Mouse (Mus musculus): ENCODE data around the gene Eda. TPM values are rescaled to one million over a fixed set of nuclear protein-coding genes. Genes with fewer than 3 reads are reported as not detected.
A peak's percentile ranks its signal among the peaks of the same experiment; 100 is the strongest.
"Not testable (repeated sequence)": the region's sequence is repeated elsewhere in the genome, so short reads cannot be mapped to it uniquely, and the experiment has no call there.

Gene Eda
- polyA plus RNA-seq, 1 experiment from 2014 or later, result 1.3 TPM

DNA sequence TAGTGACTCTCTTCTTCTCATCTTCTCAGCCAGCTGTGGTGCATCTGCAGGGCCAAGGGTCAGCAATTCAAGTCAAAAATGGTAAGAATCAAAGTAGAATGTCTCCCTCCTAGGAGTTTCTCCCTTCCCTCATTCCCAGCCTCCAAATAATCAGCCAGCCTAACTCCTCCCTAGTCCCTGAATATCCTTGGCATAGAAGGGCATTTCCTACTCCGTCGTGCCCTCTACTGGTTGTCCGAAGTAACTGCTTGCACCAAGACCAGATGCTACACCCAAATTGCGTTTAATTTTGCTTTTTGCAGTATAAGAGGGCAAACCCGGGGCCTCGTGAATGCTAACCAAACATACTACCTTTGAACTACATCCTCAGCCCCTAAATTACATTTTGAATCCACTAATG is 416.9 kb downstream of the Eda start:
- DNase-seq (ENCODE audit: low spot score) (peak; percentile 49), ATAC-seq (peak; percentile 46; the same call in 1 of the 2 replicates)
- H3K27me3 ChIP-seq (replicated peaks; ENCODE audit: control insufficient read depth, insufficient read depth, low read length), result no peaks in the 10 kb centered on the region
- H3K4me3 ChIP-seq (ENCODE audit: low read depth, low read length), result no peak overlapping the region
- no peaks in the 10 kb centered on the region for H3K9me3 ChIP-seq (replicated peaks; ENCODE audit: control insufficient read depth, low read length)
- no peaks in the 10 kb centered on the region for H3K4me1 ChIP-seq (ENCODE audit: control insufficient read depth, insufficient read depth, low read length)
- 34% methylated on average over 6 of the region's 6 CpGs for WGBS
- H3K36me3 ChIP-seq (ENCODE audit: control insufficient read depth, insufficient read depth, low read length), result no peaks in the 10 kb centered on the region
- no peak overlapping the region for H3K27ac ChIP-seq (ENCODE audit: low read depth, low read length)
- no peak overlapping the region for H3K9ac ChIP-seq (ENCODE audit: low read length)
- H3K4me2 ChIP-seq (ENCODE audit: low read length), result no peak overlapping the region

- no peaks in the 10 kb centered on the region for H3K36me3 ChIP-seq (ENCODE audit: control insufficient read depth, insufficient read depth, low read length)
- no peaks in the 10 kb centered on the region for H3K27me3 ChIP-seq (replicated peaks; ENCODE audit: control insufficient read depth, insufficient read depth, low read length)
- H3K4me2 ChIP-seq (ENCODE audit: low read length), result no peak overlapping the region
- 68% methylated on average over 7 of the region's 7 CpGs for WGBS
- H3K4me1 ChIP-seq (ENCODE audit: control insufficient read depth, insufficient read depth, low read length), result no peaks in the 10 kb centered on the region
- no peak for ATAC-seq
- peak; percentile 3 for DNase-seq (ENCODE audit: low spot score)
- H3K9me3 ChIP-seq (replicated peaks; ENCODE audit: control insufficient read depth, low read length), result no peaks in the 10 kb centered on the region
- no peak overlapping the region for H3K27ac ChIP-seq (ENCODE audit: low read depth, low read length)
- H3K9ac ChIP-seq (ENCODE audit: low read length), result no peak overlapping the region
- H3K4me3 ChIP-seq (ENCODE audit: low read depth, low read length), result no peak overlapping the region
Observed at GRCm38 (mm10) chrX:100394223-100394861, 418.9 kb downstream of the Eda start.

DNA sequence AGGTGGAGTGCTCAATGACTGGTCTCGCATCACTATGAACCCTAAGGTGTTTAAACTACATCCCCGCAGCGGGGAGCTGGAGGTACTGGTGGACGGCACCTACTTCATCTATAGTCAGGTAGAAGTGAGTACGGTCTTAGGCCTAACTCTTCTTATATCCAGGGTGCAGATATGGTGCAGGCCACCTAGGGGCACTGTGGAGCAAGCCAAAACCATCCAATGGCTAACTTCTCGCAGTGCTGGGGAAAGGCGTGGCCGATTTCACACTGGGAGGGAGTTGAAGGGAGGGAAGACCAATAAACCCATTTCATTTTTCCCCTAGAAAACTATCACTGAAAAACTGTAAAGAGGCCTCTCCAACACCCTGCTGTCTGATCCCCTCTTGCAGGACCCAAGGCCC is 419.6 kb downstream of the Eda start:
- 81% methylated on average over 8 of the region's 8 CpGs for WGBS
- H3K4me1 ChIP-seq (ENCODE audit: control insufficient read depth, insufficient read depth, low read length), result no peaks in the 10 kb centered on the region
- H3K27ac ChIP-seq (ENCODE audit: low read depth, low read length), result no peak overlapping the region
- H3K9me3 ChIP-seq (replicated peaks; ENCODE audit: control insufficient read depth, low read length), result no peaks in the 10 kb centered on the region
- H3K4me3 ChIP-seq (ENCODE audit: low read depth, low read length), result no peak overlapping the region
- no peak overlapping the region for H3K9ac ChIP-seq (ENCODE audit: low read length)
- no peak for ATAC-seq
- H3K36me3 ChIP-seq (ENCODE audit: control insufficient read depth, insufficient read depth, low read length), result no peaks in the 10 kb centered on the region
- no peaks in the 10 kb centered on the region for H3K27me3 ChIP-seq (replicated peaks; ENCODE audit: control insufficient read depth, insufficient read depth, low read length)
- no peak for DNase-seq (ENCODE audit: low spot score)
- no peak overlapping the region for H3K4me2 ChIP-seq (ENCODE audit: low read length)

DNA sequence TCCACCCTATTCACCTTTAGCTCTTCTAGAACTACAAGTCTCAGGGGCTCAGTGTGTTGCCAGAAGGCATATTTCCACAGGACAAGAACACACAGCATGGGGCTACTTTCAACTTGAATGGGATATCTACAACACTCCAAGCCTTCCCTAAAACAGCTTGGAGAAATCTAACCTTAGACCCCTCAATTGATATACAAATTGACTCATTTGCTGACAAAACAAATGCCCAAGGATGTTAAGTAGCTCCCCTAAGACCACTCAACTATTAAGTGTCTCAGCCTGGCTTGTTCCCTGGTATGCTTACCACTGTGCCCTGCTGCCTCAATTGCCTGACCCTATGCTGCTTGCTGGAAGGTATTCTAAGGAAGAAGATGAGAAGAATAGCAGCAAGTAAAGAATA is 425.5 kb downstream of the Eda start:
- no peak overlapping the region for H3K27ac ChIP-seq (ENCODE audit: low read depth, low read length)
- no peaks in the 10 kb centered on the region for H3K36me3 ChIP-seq (ENCODE audit: control insufficient read depth, insufficient read depth, low read length)
- no peak overlapping the region for H3K4me2 ChIP-seq (ENCODE audit: low read length)
- no peaks in the 10 kb centered on the region for H3K4me1 ChIP-seq (ENCODE audit: control insufficient read depth, insufficient read depth, low read length)
- DNase-seq (ENCODE audit: low spot score), result no peak
- ATAC-seq, result no peak
- H3K9ac ChIP-seq (ENCODE audit: low read length), result no peak overlapping the region
- no peaks in the 10 kb centered on the region for H3K9me3 ChIP-seq (replicated peaks; ENCODE audit: control insufficient read depth, low read length)
- no peak overlapping the region for H3K4me3 ChIP-seq (ENCODE audit: low read depth, low read length)
- no peaks in the 10 kb centered on the region for H3K27me3 ChIP-seq (replicated peaks; ENCODE audit: control insufficient read depth, insufficient read depth, low read length)

GRCm38 (mm10) chrX:100401657-100402056 is 426.3 kb downstream of the Eda start:
- no peaks in the 10 kb centered on the region for H3K36me3 ChIP-seq (ENCODE audit: control insufficient read depth, insufficient read depth, low read length)
- no peak overlapping the region for H3K4me2 ChIP-seq (ENCODE audit: low read length)
- H3K27me3 ChIP-seq (replicated peaks; ENCODE audit: control insufficient read depth, insufficient read depth, low read length), result no peaks in the 10 kb centered on the region
- DNase-seq (ENCODE audit: low spot score), result no peak
- no peaks in the 10 kb centered on the region for H3K4me1 ChIP-seq (ENCODE audit: control insufficient read depth, insufficient read depth, low read length)
- no peak for ATAC-seq
- 82% methylated on average over 5 of the region's 5 CpGs for WGBS
- no peak overlapping the region for H3K9ac ChIP-seq (ENCODE audit: low read length)
- H3K27ac ChIP-seq (ENCODE audit: low read depth, low read length), result no peak overlapping the region
- no peak overlapping the region for H3K4me3 ChIP-seq (ENCODE audit: low read depth, low read length)
- H3K9me3 ChIP-seq (replicated peaks; ENCODE audit: control insufficient read depth, low read length), result no peaks in the 10 kb centered on the region

DNA sequence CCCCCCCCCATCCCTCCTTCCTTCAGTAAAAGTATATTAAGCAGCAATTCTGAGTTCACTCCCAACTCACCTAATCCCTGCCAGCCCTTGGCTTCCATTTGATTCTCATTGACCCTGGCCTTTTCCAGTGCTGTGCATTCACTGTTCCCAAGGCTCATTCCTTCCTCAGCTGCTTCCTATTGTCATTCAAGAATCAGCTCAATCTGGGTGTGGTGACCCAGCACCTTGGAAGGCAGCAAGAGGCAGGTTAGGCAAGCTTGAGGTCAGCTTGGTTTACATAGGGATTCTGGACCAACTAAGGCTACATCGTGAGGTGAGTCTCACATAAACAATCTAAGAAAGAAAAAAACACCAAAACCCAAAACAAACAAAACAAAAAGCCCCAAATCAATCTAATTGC is 433.8 kb downstream of the Eda start:
- Histone ChIP-seq H3K4me1 (ENCODE audit: control insufficient read depth, insufficient read depth, low read length) (no peaks in the 10 kb centered on the region), H3K4me2 (ENCODE audit: low read length) (no peak overlapping the region), H3K36me3 (ENCODE audit: control insufficient read depth, insufficient read depth, low read length) (no peaks in the 10 kb centered on the region), H3K9me3 (replicated peaks; ENCODE audit: control insufficient read depth, low read length) (no peaks in the 10 kb centered on the region), H3K27me3 (replicated peaks; ENCODE audit: control insufficient read depth, insufficient read depth, low read length) (no peaks in the 10 kb centered on the region), H3K4me3 (ENCODE audit: low read depth, low read length) (no peak overlapping the region), H3K9ac (ENCODE audit: low read length) (no peak overlapping the region), H3K27ac (ENCODE audit: low read depth, low read length) (no peak overlapping the region)
- no peak for ATAC-seq
- 66% methylated on average over 1 of the region's 1 CpGs for WGBS
- DNase-seq (ENCODE audit: low spot score), result no peak

DNA sequence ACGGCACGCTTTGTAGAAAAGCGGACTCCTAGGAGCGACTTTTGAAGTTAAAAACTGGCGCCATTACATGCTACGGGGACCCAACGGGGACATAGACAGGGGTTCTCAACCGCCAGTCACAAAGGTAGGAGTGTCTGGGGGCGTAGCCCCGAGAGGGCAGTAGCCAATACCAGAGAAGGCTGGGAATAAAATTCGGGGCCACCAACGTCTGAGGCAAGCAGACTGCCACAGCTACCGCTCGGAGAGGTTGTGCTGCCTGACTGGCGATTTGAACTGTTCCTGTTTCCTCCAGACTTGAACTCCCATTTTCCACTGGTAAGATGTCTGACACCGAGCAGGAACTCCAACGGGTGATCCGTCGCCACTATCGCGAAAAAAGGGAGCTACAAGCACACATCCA is 453.3 kb downstream of the Eda start, which contains the start of gene Otud6a:
TSS of gene Otud6a (plus strand) at position 321 of the 400 bp plus-strand sequence.
- H3K4me3 ChIP-seq (ENCODE audit: low read depth, low read length), result no peak within 1 kb of the TSS
- H3K9me3 ChIP-seq (replicated peaks; ENCODE audit: control insufficient read depth, low read length), result no peaks in the 10 kb centered on the region
- ATAC-seq (no peak), DNase-seq (ENCODE audit: low spot score) (no peak)
- no peak within 1 kb of the TSS for H3K9ac ChIP-seq (ENCODE audit: low read length)
- no peak within 1 kb of the TSS for H3K27ac ChIP-seq (ENCODE audit: low read depth, low read length)
- no peak within 1 kb of the TSS for H3K4me2 ChIP-seq (ENCODE audit: low read length)
- no peaks in the 10 kb centered on the region for H3K27me3 ChIP-seq (replicated peaks; ENCODE audit: control insufficient read depth, insufficient read depth, low read length)
- H3K36me3 ChIP-seq (ENCODE audit: control insufficient read depth, insufficient read depth, low read length), result no peaks in the 10 kb centered on the region
- no peaks in the 10 kb centered on the region for H3K4me1 ChIP-seq (ENCODE audit: control insufficient read depth, insufficient read depth, low read length)
- WGBS, result 86% methylated on average over 21 of the region's 21 CpGs

DNA sequence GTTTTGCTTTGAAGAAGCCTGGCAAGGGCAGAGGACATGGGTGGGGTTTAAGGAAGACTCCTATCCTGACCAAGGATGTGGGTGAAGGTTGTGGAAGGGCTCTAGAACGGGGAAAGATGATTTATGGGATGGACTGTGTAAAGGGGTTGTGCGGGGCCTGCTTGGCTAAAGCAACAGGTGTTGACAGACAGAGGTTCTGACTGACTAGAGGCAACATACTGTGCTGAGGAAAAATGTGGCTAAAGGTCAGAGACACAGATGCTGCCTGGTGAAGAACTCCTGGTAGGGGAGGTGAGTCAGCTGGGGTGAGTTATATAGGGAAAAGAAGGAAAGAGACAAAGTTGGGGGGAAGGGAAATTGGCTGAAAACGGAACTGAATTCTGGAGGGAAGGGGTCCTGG is 456.9 kb downstream of the Eda start:
- Histone ChIP-seq H3K27ac (ENCODE audit: low read depth, low read length) (no peak overlapping the region), H3K9ac (ENCODE audit: low read length) (no peak overlapping the region), H3K4me1 (ENCODE audit: control insufficient read depth, insufficient read depth, low read length) (no peaks in the 10 kb centered on the region), H3K4me2 (ENCODE audit: low read length) (no peak overlapping the region), H3K36me3 (ENCODE audit: control insufficient read depth, insufficient read depth, low read length) (no peaks in the 10 kb centered on the region), H3K27me3 (replicated peaks; ENCODE audit: control insufficient read depth, insufficient read depth, low read length) (no peaks in the 10 kb centered on the region), H3K9me3 (replicated peaks; ENCODE audit: control insufficient read depth, low read length) (no peaks in the 10 kb centered on the region), H3K4me3 (ENCODE audit: low read depth, low read length) (no peak overlapping the region)
- no peak for DNase-seq (ENCODE audit: low spot score)
- 76% methylated on average over 3 of the region's 3 CpGs for WGBS
- no peak for ATAC-seq

DNA sequence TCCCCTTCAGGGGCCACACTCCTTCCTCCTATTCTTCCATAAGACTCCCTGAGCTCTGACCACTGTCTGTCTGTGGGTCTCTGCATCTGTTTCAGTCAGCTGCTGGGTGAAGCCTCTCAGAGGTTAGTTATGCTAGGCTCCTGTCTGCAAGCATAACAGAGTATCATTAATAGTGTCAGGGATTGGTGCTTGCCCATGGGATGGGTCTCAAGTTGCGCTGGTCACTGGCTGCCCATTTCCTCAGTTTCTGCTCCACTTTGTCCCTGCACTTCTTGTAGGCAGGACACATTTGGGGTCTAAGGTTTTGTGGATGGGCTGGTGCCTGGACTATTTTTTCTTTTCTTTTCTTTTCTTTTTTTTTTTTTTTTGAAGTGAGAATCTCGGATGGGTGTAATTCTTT is 467.2 kb downstream of the Eda start, which contains the start of gene Awat2:
TSS of gene Awat2 (minus strand) at position 101 of the 400 bp plus-strand sequence.
- WGBS, result 87% methylated on average over 2 of the region's 2 CpGs
- H3K4me1 ChIP-seq (ENCODE audit: control insufficient read depth, insufficient read depth, low read length); H3K36me3 ChIP-seq (ENCODE audit: control insufficient read depth, insufficient read depth, low read length); ATAC-seq; H3K9ac ChIP-seq (ENCODE audit: low read length); H3K4me2 ChIP-seq (ENCODE audit: low read length); H3K9me3 ChIP-seq (replicated peaks; ENCODE audit: control insufficient read depth, low read length); DNase-seq (ENCODE audit: low spot score); H3K27ac ChIP-seq (ENCODE audit: low read depth, low read length); H3K4me3 ChIP-seq (ENCODE audit: low read depth, low read length); H3K27me3 ChIP-seq (replicated peaks; ENCODE audit: control insufficient read depth, insufficient read depth, low read length): not testable (repeated sequence)

Data from forebrain, embryonic 14.5 days (tissue).